Mouse (Mus musculus): ENCODE measurements at regions not wholly inside any gene's neighbourhood (a gene's known extent, or its start where the extent isn't known, plus 50 kb on each side); places are given as distances from the start of the nearest gene placed in this dataset.

- no peak overlapping the region for H3K4me3 ChIP-seq (ENCODE audit: insufficient read depth, low read depth, low read length)
- DNase-seq, result no peak
- no peaks in the 10 kb centered on the region for H3K27me3 ChIP-seq (replicated peaks; ENCODE audit: control insufficient read depth, insufficient read depth, low read length)
- WGBS, result 75% methylated on average over 4 of the region's 4 CpGs
- TF ChIP-seq POLR2A (IDR thresholded peaks at IDR 0.05; ENCODE audit: low read depth, low read length) (no peak), CTCF (conservative IDR thresholded peaks at IDR 0.05; ENCODE audit: insufficient read depth, insufficient read length, low read depth, low read length) (no peak)
- no peak overlapping the region for H3K27ac ChIP-seq (ENCODE audit: insufficient read depth, low read depth, low read length)
- H3K36me3 ChIP-seq (ENCODE audit: control insufficient read depth, insufficient read depth, low read length), result no peaks in the 10 kb centered on the region
- H3K4me1 ChIP-seq (ENCODE audit: control insufficient read depth, insufficient read depth, low read length), result peaks cover 15% of the 10 kb centered on the region
These were observed 50.3 kb upstream of the Sh3bp4 start for GRCm38 (mm10) chr1:89019778-89020373.

Measured in kidney, adult 2 months (tissue).